Mouse (Mus musculus): ENCODE results near the gene Kansl1l. TPM values are rescaled to one million over a fixed set of nuclear protein-coding genes. Genes with fewer than 3 reads are reported as not detected.

Kansl1l gene
- polyA plus RNA-seq, 1 experiment from 2014 or later = 17.9 TPM

DNA sequence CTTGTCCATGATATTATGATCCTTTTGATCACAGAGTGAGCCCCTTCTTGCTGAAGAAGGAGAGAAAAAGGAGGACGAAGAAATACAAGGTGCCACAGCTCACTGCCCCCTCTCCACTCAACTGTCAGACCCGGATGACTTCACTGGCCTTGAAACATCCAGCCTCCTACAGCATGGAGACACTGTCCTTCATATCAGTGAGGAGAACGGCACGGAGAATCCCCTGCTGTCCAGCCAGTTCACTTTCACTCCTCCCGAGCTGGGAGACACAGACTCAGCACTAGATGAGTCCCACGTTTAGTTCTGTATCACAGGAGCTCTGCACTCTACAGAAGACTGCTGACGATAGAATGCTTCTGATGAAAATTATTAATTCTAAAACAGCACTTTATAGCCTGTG is 122.1 kb downstream of the Kansl1l start:
- no peaks in the 10 kb centered on the region for H3K4me1 ChIP-seq (replicated peaks; ENCODE audit: insufficient read depth, low read length)
- no peak overlapping the region for H3K27ac ChIP-seq
- no peak overlapping the region for H3K4me3 ChIP-seq (replicated peaks; ENCODE audit: low read depth, low read length)
- ATAC-seq (replicated peaks; ENCODE audit: low FRiP score, low read depth) (no peak), DNase-seq (ENCODE audit: low spot score) (no peak)
- no peak overlapping the region for H3K9ac ChIP-seq (ENCODE audit: low read depth, low read length)
- H3K36me3 ChIP-seq (ENCODE audit: insufficient read depth, low read length) = no peaks in the 10 kb centered on the region
- no peak overlapping the region for H3K4me2 ChIP-seq (ENCODE audit: low read length)
- no peaks in the 10 kb centered on the region for H3K27me3 ChIP-seq (ENCODE audit: insufficient read depth, low read length)
- H3K9me3 ChIP-seq (replicated peaks; ENCODE audit: low read length) = no peaks in the 10 kb centered on the region
- 56% methylated on average over 7 of the region's 7 CpGs for WGBS
- no peak for TF ChIP-seq CTCF (IDR thresholded peaks at IDR 0.05; ENCODE audit: low read depth)

DNA sequence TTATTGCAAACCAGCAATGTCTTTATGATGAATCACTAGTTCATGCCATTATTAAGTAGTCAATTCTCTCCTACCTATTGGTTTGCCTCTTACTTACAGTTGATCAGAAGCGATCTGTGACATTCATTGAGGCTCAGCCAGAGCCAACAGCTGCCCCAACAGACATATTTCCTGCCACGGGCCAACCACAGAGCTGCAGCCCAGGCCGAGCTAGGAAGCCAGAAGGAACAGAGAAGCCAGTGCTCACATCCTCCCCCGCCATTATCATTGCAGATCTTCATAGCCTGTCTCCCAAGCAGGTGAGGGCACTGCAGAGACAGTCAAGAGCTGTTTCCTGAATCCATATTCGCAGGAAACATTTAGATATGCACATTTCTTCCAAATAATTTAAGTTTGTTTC is 123.1 kb downstream of the Kansl1l start:
- H3K27me3 ChIP-seq (ENCODE audit: insufficient read depth, low read length) = no peaks in the 10 kb centered on the region
- TF ChIP-seq CTCF (IDR thresholded peaks at IDR 0.05; ENCODE audit: low read depth) = no peak

DNA sequence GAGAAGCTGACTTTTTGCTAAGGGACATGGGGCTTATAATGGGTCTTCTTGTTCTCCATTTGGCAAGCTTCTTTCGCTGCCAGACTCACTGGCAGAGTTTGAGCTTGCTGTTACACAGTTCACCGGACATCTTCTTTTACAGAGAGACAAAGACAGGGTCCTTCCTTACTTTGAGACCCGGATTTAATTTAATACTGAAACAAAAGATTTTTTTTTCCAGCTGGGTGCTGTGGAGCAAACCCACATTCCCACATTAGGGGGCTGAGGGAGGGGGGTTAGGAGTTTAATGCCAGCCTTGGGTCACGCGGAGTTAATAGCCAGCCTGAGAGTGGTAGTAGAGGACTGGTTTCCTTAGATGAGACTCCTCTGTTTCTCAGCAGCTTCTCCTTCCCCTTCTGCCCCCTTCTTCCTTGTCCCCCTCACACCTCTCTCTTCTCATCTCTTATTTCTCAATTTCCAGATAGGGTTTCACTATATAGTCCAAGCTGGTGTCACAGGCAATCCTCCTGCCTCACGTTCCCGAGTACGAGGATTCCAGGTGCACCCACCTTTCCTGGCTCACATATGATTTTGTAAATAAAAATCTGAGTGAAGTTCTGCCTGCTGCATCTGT is 124.5 kb downstream of the Kansl1l start:
- Histone ChIP-seq H3K9me3 (replicated peaks; ENCODE audit: low read length) (no peaks in the 10 kb centered on the region), H3K27me3 (ENCODE audit: insufficient read depth, low read length) (no peaks in the 10 kb centered on the region), H3K4me2 (ENCODE audit: low read length) (no peak overlapping the region), H3K36me3 (ENCODE audit: insufficient read depth, low read length) (no peaks in the 10 kb centered on the region), H3K4me1 (replicated peaks; ENCODE audit: insufficient read depth, low read length) (no peaks in the 10 kb centered on the region), H3K27ac (no peak overlapping the region), H3K4me3 (replicated peaks; ENCODE audit: low read depth, low read length) (no peak overlapping the region), H3K9ac (ENCODE audit: low read depth, low read length) (no peak overlapping the region)
- ATAC-seq (replicated peaks; ENCODE audit: low FRiP score, low read depth) (no peak), DNase-seq (ENCODE audit: low spot score) (no peak)
- TF ChIP-seq CTCF (IDR thresholded peaks at IDR 0.05; ENCODE audit: low read depth) = no peak
- 80% methylated on average over 8 of the region's 8 CpGs for WGBS

More for the DNA sequence above, 123.1 kb downstream of the Kansl1l start:
- H3K9me3 ChIP-seq (replicated peaks; ENCODE audit: low read length) = no peaks in the 10 kb centered on the region
- ATAC-seq (replicated peaks; ENCODE audit: low FRiP score, low read depth) (no peak), DNase-seq (ENCODE audit: low spot score) (no peak)
- no peaks in the 10 kb centered on the region for H3K4me1 ChIP-seq (replicated peaks; ENCODE audit: insufficient read depth, low read length)
- no peak overlapping the region for H3K9ac ChIP-seq (ENCODE audit: low read depth, low read length)
- no peak overlapping the region for H3K4me2 ChIP-seq (ENCODE audit: low read length)
- 72% methylated on average over 5 of the region's 5 CpGs for WGBS
- no peak overlapping the region for H3K4me3 ChIP-seq (replicated peaks; ENCODE audit: low read depth, low read length)
- H3K27ac ChIP-seq = no peak overlapping the region
- H3K36me3 ChIP-seq (ENCODE audit: insufficient read depth, low read length) = no peaks in the 10 kb centered on the region

DNA sequence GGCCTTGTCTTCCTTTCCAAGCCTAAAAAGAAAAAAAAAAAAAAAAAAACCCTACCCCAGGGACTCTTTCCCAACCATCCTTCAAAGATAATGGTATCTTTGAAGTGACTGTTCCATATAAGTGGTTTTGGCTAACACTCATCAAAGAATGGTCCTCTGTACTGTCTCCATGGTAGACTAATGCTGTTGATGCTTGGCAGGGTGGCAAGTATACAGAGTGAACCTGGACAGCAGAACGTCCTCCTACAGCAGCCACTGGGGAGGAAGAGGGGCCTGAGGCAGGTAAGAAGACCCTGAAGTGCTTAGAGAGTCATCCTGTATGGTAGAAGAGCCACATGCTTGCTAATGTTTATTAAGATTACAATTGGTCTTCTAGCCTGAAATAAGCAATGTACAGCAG is 125.1 kb downstream of the Kansl1l start:
- H3K27me3 ChIP-seq (ENCODE audit: insufficient read depth, low read length) = no peaks in the 10 kb centered on the region
- H3K36me3 ChIP-seq (ENCODE audit: insufficient read depth, low read length) = no peaks in the 10 kb centered on the region
- H3K9me3 ChIP-seq (replicated peaks; ENCODE audit: low read length) = no peaks in the 10 kb centered on the region
- ATAC-seq (replicated peaks; ENCODE audit: low FRiP score, low read depth) = no peak
- H3K4me3 ChIP-seq (replicated peaks; ENCODE audit: low read depth, low read length) = no peak overlapping the region
- H3K4me1 ChIP-seq (replicated peaks; ENCODE audit: insufficient read depth, low read length) = no peaks in the 10 kb centered on the region
- no peak for DNase-seq (ENCODE audit: low spot score)
- no peak overlapping the region for H3K4me2 ChIP-seq (ENCODE audit: low read length)
- no peak for TF ChIP-seq CTCF (IDR thresholded peaks at IDR 0.05; ENCODE audit: low read depth)
- H3K9ac ChIP-seq (ENCODE audit: low read depth, low read length) = no peak overlapping the region
- WGBS = 86% methylated on average over 1 of the region's 1 CpGs
- no peak overlapping the region for H3K27ac ChIP-seq

DNA sequence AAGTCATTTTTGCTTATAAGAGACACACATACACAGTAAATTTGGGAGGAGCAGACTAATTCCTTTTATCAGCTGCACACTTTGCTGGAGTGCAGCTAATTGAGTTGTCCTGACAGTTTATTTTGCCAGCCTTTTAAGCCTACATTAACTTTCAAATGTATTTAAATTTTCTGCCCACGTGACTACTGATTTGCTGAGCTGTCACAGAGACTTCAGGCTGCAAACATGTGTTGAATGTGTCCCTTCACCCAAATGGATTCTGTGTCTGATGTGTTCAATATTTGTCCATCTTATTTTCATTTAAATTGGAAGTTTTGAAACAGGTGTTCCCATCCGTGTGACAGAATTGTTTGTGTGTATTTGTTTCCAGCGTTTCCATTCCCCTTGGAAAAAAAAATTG is 125.6 kb downstream of the Kansl1l start:
- H3K4me2 ChIP-seq (ENCODE audit: low read length) = no peak overlapping the region
- no peak overlapping the region for H3K27ac ChIP-seq
- TF ChIP-seq CTCF (IDR thresholded peaks at IDR 0.05; ENCODE audit: low read depth) = no peak
- WGBS = 75% methylated on average over 3 of the region's 3 CpGs
- ATAC-seq (replicated peaks; ENCODE audit: low FRiP score, low read depth) = no peak
- DNase-seq (ENCODE audit: low spot score) = no peak
- H3K27me3 ChIP-seq (ENCODE audit: insufficient read depth, low read length) = no peaks in the 10 kb centered on the region
- no peak overlapping the region for H3K4me3 ChIP-seq (replicated peaks; ENCODE audit: low read depth, low read length)
- no peaks in the 10 kb centered on the region for H3K9me3 ChIP-seq (replicated peaks; ENCODE audit: low read length)
- no peaks in the 10 kb centered on the region for H3K4me1 ChIP-seq (replicated peaks; ENCODE audit: insufficient read depth, low read length)
- H3K9ac ChIP-seq (ENCODE audit: low read depth, low read length) = no peak overlapping the region
- H3K36me3 ChIP-seq (ENCODE audit: insufficient read depth, low read length) = no peaks in the 10 kb centered on the region

DNA sequence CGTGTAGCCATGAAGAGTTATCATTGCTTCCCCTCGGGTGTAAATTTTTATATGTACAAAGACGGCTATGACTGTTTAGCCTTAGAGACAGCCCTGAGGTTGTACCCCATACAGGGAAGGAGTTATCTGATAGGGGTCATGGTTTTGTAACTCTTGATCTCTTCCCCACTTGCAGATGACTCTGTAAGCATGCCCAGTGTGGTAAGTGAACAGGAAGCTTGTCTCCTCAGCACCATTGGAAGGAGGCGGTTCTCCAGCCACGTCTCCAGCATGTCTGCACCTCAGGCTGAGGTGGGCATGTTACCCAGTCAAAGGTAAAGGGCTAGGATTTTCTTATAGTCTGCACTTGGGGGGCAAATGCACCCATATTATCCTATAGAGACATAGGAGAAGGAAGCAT is 134.4 kb downstream of the Kansl1l start:
- TF ChIP-seq CTCF (IDR thresholded peaks at IDR 0.05; ENCODE audit: low read depth) = no peak
- Histone ChIP-seq H3K36me3 (ENCODE audit: insufficient read depth, low read length) (no peaks in the 10 kb centered on the region), H3K27ac (no peak overlapping the region), H3K4me1 (replicated peaks; ENCODE audit: insufficient read depth, low read length) (no peaks in the 10 kb centered on the region), H3K9ac (ENCODE audit: low read depth, low read length) (no peak overlapping the region), H3K4me2 (ENCODE audit: low read length) (no peak overlapping the region), H3K9me3 (replicated peaks; ENCODE audit: low read length) (no peaks in the 10 kb centered on the region), H3K27me3 (ENCODE audit: insufficient read depth, low read length) (no peaks in the 10 kb centered on the region), H3K4me3 (replicated peaks; ENCODE audit: low read depth, low read length) (no peak overlapping the region)
- no peak for ATAC-seq (replicated peaks; ENCODE audit: low FRiP score, low read depth)
- no peak for DNase-seq (ENCODE audit: low spot score)
- 84% methylated on average over 5 of the region's 5 CpGs for WGBS

DNA sequence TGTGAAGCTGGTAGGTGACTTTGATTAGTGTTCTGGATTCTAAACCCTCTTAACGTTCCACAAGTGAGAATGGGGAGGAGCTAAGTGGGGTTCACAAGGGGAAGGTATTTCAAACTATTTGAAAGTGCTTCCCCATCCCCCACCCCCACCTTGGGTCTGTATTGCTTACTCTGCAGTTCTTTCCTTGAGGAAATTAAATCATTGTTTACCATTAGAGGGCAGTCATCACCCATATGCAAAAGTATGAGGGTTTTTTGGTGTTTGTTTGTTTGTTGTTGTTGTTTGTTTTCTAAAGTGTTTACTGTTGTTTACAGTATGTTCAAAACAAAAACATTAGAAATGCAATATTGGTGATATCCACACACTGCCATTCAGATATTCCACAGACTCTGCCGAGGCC is 138.7 kb downstream of the Kansl1l start:
- H3K27ac ChIP-seq = no peak overlapping the region
- WGBS = 35% methylated on average over 2 of the region's 2 CpGs
- ATAC-seq (replicated peaks; ENCODE audit: low FRiP score, low read depth) (no peak), DNase-seq (ENCODE audit: low spot score) (peak; percentile 10)
- no peaks in the 10 kb centered on the region for H3K36me3 ChIP-seq (ENCODE audit: insufficient read depth, low read length)
- peak; percentile 50 for TF ChIP-seq CTCF (IDR thresholded peaks at IDR 0.05; ENCODE audit: low read depth)
- no peak overlapping the region for H3K4me2 ChIP-seq (ENCODE audit: low read length)
- H3K9me3 ChIP-seq (replicated peaks; ENCODE audit: low read length) = no peaks in the 10 kb centered on the region
- H3K4me3 ChIP-seq (replicated peaks; ENCODE audit: low read depth, low read length) = no peak overlapping the region
- no peaks in the 10 kb centered on the region for H3K4me1 ChIP-seq (replicated peaks; ENCODE audit: insufficient read depth, low read length)
- H3K9ac ChIP-seq (ENCODE audit: low read depth, low read length) = no peak overlapping the region
- no peaks in the 10 kb centered on the region for H3K27me3 ChIP-seq (ENCODE audit: insufficient read depth, low read length)

Data from kidney, postnatal 0 days (tissue).